Mouse (Mus musculus) ES-E14 (cell line): Measurements from ENCODE around the gene Ltbp3.

Experiments
- CHD2 ChIP-seq: IDR thresholded peaks from 2 replicates; pipeline ENCODE4 v1.6.1; 2014; ENCODE audit warnings: mild to moderate bottlenecking, low read depth, low read length, inconsistent platforms
- HCFC1 ChIP-seq: IDR thresholded peaks from 2 replicates; pipeline ENCODE4 v1.6.1; 2012; ENCODE audit warnings: low read length, inconsistent platforms, borderline replicate concordance; ENCODE audit not compliant: insufficient read depth
- ZC3H11A ChIP-seq: IDR thresholded peaks from 2 replicates; pipeline ENCODE4 v1.6.1; 2012; ENCODE audit warnings: low read depth, mild to moderate bottlenecking, inconsistent platforms, low read length, borderline replicate concordance
- ZNF384 ChIP-seq: IDR thresholded peaks from 2 replicates; pipeline ENCODE4 v1.6.1; 2012; ENCODE audit warnings: low read depth, low read length, inconsistent platforms

- TF ChIP-seq CHD2 (no peak), ZC3H11A (no peak), ZNF384 (no peak), HCFC1 (no peak)
Observed at GRCm38 (mm10) chr19:5807740-5808139, 67.0 kb downstream of the Ltbp3 start.
